Mouse (Mus musculus) E14TG2a.4 (cell line): ENCODE measurements around the gene Mkrn2os.

Experiments used
- CTCF ChIP-seq: conservative IDR thresholded peaks from 2 replicates; pipeline ENCODE4 v1.5.1; 2014; ENCODE audit warnings: low read length
- NANOG ChIP-seq: IDR thresholded peaks from 2 replicates; pipeline ENCODE4 v1.6.1; 2014; ENCODE audit warnings: borderline replicate concordance, low read length, mixed read lengths
- POU5F1 ChIP-seq: IDR thresholded peaks from 2 replicates; pipeline ENCODE4 v1.6.1; 2014; ENCODE audit warnings: low read length, borderline replicate concordance

- TF ChIP-seq POU5F1: no peak
- TF ChIP-seq CTCF: no peak
- no peak for TF ChIP-seq NANOG
Measured at GRCm38 (mm10) chr6:115613793-115614192, 21.4 kb upstream of the Mkrn2os start.
